Mouse (Mus musculus) liver, embryonic 14.5 days (tissue): ENCODE results near the gene Ecsit. TPM values are rescaled to one million over a fixed set of nuclear protein-coding genes. Genes with fewer than 3 reads are reported as not detected.
A peak's percentile ranks its signal among the peaks of the same experiment; 100 is the strongest.

ENCODE experiments used
- ATAC-seq: fragments of 200-750 bp; cut with Nextera tagmentation; 2 replicates; pipeline ENCODE4 v1.8.0; 2017; ENCODE audit warnings: moderate number of reproducible peaks, mild to moderate bottlenecking, moderate library complexity; ENCODE audit not compliant: insufficient read depth
- DNase-seq, 3 experiments: peaks; one replicate each; pipeline ENCODE4 v3.0.0-alpha.2; 2012 to 2013; ENCODE audit warnings: low read depth in 3 of 3, low spot score in 3 of 3
- H3K27ac ChIP-seq: fragments of 300-500 bp; sonication (generic); 2 replicates; pipeline ENCODE4 v1.5.1; 2014; ENCODE audit warnings: moderate library complexity, mild to moderate bottlenecking, control low read depth, inconsistent platforms
- H3K27me3 ChIP-seq: fragments of 300-500 bp; sonication (generic); 2 replicates; pipeline ENCODE4 v1.6.1; 2014; ENCODE audit warnings: mild to moderate bottlenecking, low read length, moderate library complexity; ENCODE audit not compliant: control insufficient read depth, insufficient read depth
- H3K36me3 ChIP-seq: fragments of 300-500 bp; sonication (generic); replicated peaks from 2 replicates; pipeline ENCODE4 v1.6.1; 2014; ENCODE audit warnings: low read depth; ENCODE audit not compliant: control insufficient read depth, insufficient read depth
- H3K4me1 ChIP-seq, 2 experiments: fragments of 200-500 bp in 1 of 2; fragments of 300-500 bp in 1 of 2; sonication (generic) in 1 of 2; replicated peaks; 2 replicates each; pipeline ENCODE4 v1.6.1; 2012 to 2014; ENCODE audit warnings: antibody characterized with exemption in 1 of 2, inconsistent platforms in 1 of 2, low read length in 1 of 2; ENCODE audit not compliant: control insufficient read depth in 2 of 2, insufficient read depth in 2 of 2
- H3K4me2 ChIP-seq: fragments of 300-500 bp; sonication (generic); 2 replicates; pipeline ENCODE4 v1.6.1; 2014; ENCODE audit warnings: low read depth, mild to moderate bottlenecking, control low read depth, moderate library complexity
- H3K4me3 ChIP-seq, 2 experiments: fragments of 200-500 bp in 1 of 2; fragments of 300-500 bp in 1 of 2; sonication (generic) in 1 of 2; 2 replicates each; pipeline ENCODE4 v1.5.1; 2012 to 2014; ENCODE audit warnings: low read depth in 2 of 2, low read length in 2 of 2, mild to moderate bottlenecking in 2 of 2, control low read depth in 1 of 2, inconsistent platforms in 1 of 2, moderate library complexity in 1 of 2; ENCODE audit not compliant: insufficient read depth in 1 of 2
- H3K9ac ChIP-seq: fragments of 300-500 bp; sonication (generic); replicated peaks from 2 replicates; pipeline ENCODE4 v1.6.1; 2014; ENCODE audit warnings: mild to moderate bottlenecking, control low read depth, moderate library complexity
- H3K9me3 ChIP-seq: fragments of 300-500 bp; sonication (generic); 2 replicates; pipeline ENCODE4 v1.6.1; 2016; ENCODE audit warnings: low read length, mixed read lengths; ENCODE audit not compliant: control insufficient read depth
- CTCF ChIP-seq: IDR thresholded peaks from 2 replicates; pipeline ENCODE4 v1.5.1; 2016; ENCODE audit warnings: antibody characterized with exemption, low read depth, control low read depth
- EP300 ChIP-seq: IDR thresholded peaks from 2 replicates; pipeline ENCODE4 v1.6.1; 2016; ENCODE audit warnings: antibody characterized with exemption, low read depth
- WGBS: fragments of 180-500 bp; shearing (Covaris S2); extraction: QIAGEN DNeasy Blood & Tissue Kit; methylation state at CpG from one replicate; pipeline ENCODE4 v1.1.7; 2014; ENCODE audit not compliant: insufficient replicate concordance; 5-methylcytosine and 5-hydroxymethylcytosine counted together
- polyA plus RNA-seq, 2 experiments: library from polyadenylated mRNA; depleted of rRNA in 1 of 2; stranded (reverse) in 1 of 2; unstranded in 1 of 2; fragments of >200 nt; fragmentation: Nextera tagmentation in 1 of 2; extraction: Ambion mirVana in 1 of 2; gene quantifications; 2 replicates each; pipeline versions ENCODE4 v1.2.1 to v1.2.3; 2012 to 2014

Ecsit gene
- polyA plus RNA-seq, 2 experiments = 14.6 to 16.8 TPM

GRCm38 (mm10) chr9:22058011-22058424 is 27.2 kb downstream of the Ecsit start:
- no peaks in the 10 kb centered on the region for H3K9me3 ChIP-seq
- H3K36me3 ChIP-seq = peaks cover 3% of the 10 kb centered on the region
- no peak overlapping the region for H3K4me2 ChIP-seq
- WGBS = 78% methylated on average over 9 of the region's 9 CpGs
- H3K27me3 ChIP-seq = peaks cover 14% of the 10 kb centered on the region
- no peak overlapping the region for H3K9ac ChIP-seq
- ATAC-seq = no peak
- H3K4me1 ChIP-seq = 0 out of 4 replicates have a peak, but pooled peaks cover 0 to 2% of the 10 kb centered on the region in 2 experiments
- no peak overlapping the region for H3K27ac ChIP-seq
- no peak for DNase-seq
- TF ChIP-seq CTCF (no peak), EP300 (no peak)
- no peak overlapping the region for H3K4me3 ChIP-seq

GRCm38 (mm10) chr9:22057031-22057517 is 28.2 kb downstream of the Ecsit start:
- WGBS = 84% methylated on average over 9 of the region's 9 CpGs
- ATAC-seq (no peak), DNase-seq (no peak)

GRCm38 (mm10) chr9:22056303-22056910 is 28.8 kb downstream of the Ecsit start:
- no peak for TF ChIP-seq EP300
- 0 out of 4 replicates have a peak, but pooled peaks cover 0 to 2% of the 10 kb centered on the region in 2 experiments for H3K4me1 ChIP-seq
- H3K27me3 ChIP-seq = peaks cover 30% of the 10 kb centered on the region
- WGBS = 61% methylated on average over 9 of the region's 9 CpGs
- H3K9me3 ChIP-seq = no peaks in the 10 kb centered on the region
- peaks cover 3% of the 10 kb centered on the region for H3K36me3 ChIP-seq
- H3K27ac ChIP-seq = no peak overlapping the region
- no peak overlapping the region for H3K4me2 ChIP-seq
- H3K4me3 ChIP-seq = no peak overlapping the region
- DNase-seq (no peak), ATAC-seq (no peak)
- H3K9ac ChIP-seq = no peak overlapping the region

More at GRCm38 (mm10) chr9:22057031-22057517, 28.2 kb downstream of the Ecsit start:
- Histone ChIP-seq H3K27me3 (peaks cover 24% of the 10 kb centered on the region), H3K4me2 (no peak overlapping the region), H3K36me3 (peaks cover 3% of the 10 kb centered on the region), H3K27ac (no peak overlapping the region), H3K9me3 (no peaks in the 10 kb centered on the region), H3K9ac (no peak overlapping the region), H3K4me3 (no peak overlapping the region), H3K4me1 (0 out of 4 replicates have a peak, but pooled peaks cover 0 to 2% of the 10 kb centered on the region in 2 experiments)
- TF ChIP-seq EP300 (no peak), CTCF (no peak)

GRCm38 (mm10) chr9:22055713-22056112 is 29.5 kb downstream of the Ecsit start:
- Histone ChIP-seq H3K9ac (no peak overlapping the region), H3K4me1 (peaks cover 2 to 3% of the 10 kb centered on the region in 2 experiments; a peak in 2 of 4 replicates), H3K27ac (no peak overlapping the region), H3K4me2 (no peak overlapping the region), H3K9me3 (no peaks in the 10 kb centered on the region), H3K36me3 (peaks cover 3% of the 10 kb centered on the region), H3K27me3 (peaks cover 37% of the 10 kb centered on the region), H3K4me3 (no peak overlapping the region)
- ATAC-seq (no peak), DNase-seq (no peak)
- 37% methylated on average over 29 of the region's 29 CpGs for WGBS
- no peak for TF ChIP-seq CTCF
- no peak for TF ChIP-seq EP300

- no peak overlapping the region for H3K27ac ChIP-seq
- no peak overlapping the region for H3K9ac ChIP-seq
- DNase-seq = peak; percentile 49 to 54 (median 52)
- H3K27me3 ChIP-seq = peaks cover 48% of the 10 kb centered on the region
- peak overlapping the region; percentile 35; the same call in 1 of the 2 replicates for H3K4me2 ChIP-seq
- H3K36me3 ChIP-seq = peaks cover 2% of the 10 kb centered on the region
- peak; percentile 71 for ATAC-seq
- WGBS = 2% methylated on average over 32 of the region's 32 CpGs
- no peaks in the 10 kb centered on the region for H3K9me3 ChIP-seq
- TF ChIP-seq EP300 (no peak), CTCF (peak; percentile 82)
- peaks cover 7 to 11% of the 10 kb centered on the region in 2 experiments for H3K4me1 ChIP-seq
- no peak overlapping the region for H3K4me3 ChIP-seq
These were observed 30.7 kb downstream of the Ecsit start for GRCm38 (mm10) chr9:22054411-22055076.
